Mouse (Mus musculus) splenic B cell, adult 2 months (primary cell): Measurements from ENCODE around the gene Il33.

ENCODE experiments used
- DNase-seq: peaks from one replicate; pipeline ENCODE4 v3.0.0-alpha.2; 2011; ENCODE audit warnings: low read depth, low spot score
- H3K27me3 ChIP-seq: 2 replicates; pipeline ENCODE4 v1.6.1; 2012; ENCODE audit warnings: mild to moderate bottlenecking, low read length, moderate library complexity, mixed read lengths; ENCODE audit not compliant: control insufficient read depth, poor library complexity, insufficient read depth, severe bottlenecking
- H3K36me3 ChIP-seq: 2 replicates; pipeline ENCODE4 v1.6.1; 2012; ENCODE audit warnings: mild to moderate bottlenecking, low read length, moderate library complexity, mixed read lengths; ENCODE audit not compliant: control insufficient read depth, poor library complexity, insufficient read depth, severe bottlenecking

Il33 gene

GRCm38 (mm10) chr19:29924638-29925258 is at the start of gene Il33:
TSS of gene Il33 (plus strand) at chr19:29925114.
- no peak for DNase-seq
- H3K36me3 ChIP-seq = no peaks in the 10 kb centered on the region
- no peaks in the 10 kb centered on the region for H3K27me3 ChIP-seq

GRCm38 (mm10) chr19:29877422-29878291 is 47.3 kb upstream of the Il33 start:
- DNase-seq = no peak
- Histone ChIP-seq H3K36me3 (no peaks in the 10 kb centered on the region), H3K27me3 (no peaks in the 10 kb centered on the region)

- no peaks in the 10 kb centered on the region for H3K27me3 ChIP-seq
- H3K36me3 ChIP-seq = no peaks in the 10 kb centered on the region
- DNase-seq = no peak
Measured at GRCm38 (mm10) chr19:29878896-29879504, 45.9 kb upstream of the Il33 start.

GRCm38 (mm10) chr19:29880918-29881317 is 44.0 kb upstream of the Il33 start:
- H3K36me3 ChIP-seq = no peaks in the 10 kb centered on the region
- no peaks in the 10 kb centered on the region for H3K27me3 ChIP-seq
- no peak for DNase-seq

- no peaks in the 10 kb centered on the region for H3K36me3 ChIP-seq
- no peaks in the 10 kb centered on the region for H3K27me3 ChIP-seq
- DNase-seq = no peak
Measured at GRCm38 (mm10) chr19:29882696-29883095, 42.2 kb upstream of the Il33 start.

GRCm38 (mm10) chr19:29885548-29885947 is 39.4 kb upstream of the Il33 start:
- Histone ChIP-seq H3K36me3 (no peaks in the 10 kb centered on the region), H3K27me3 (no peaks in the 10 kb centered on the region)
- DNase-seq = no peak

- no peak for DNase-seq
- Histone ChIP-seq H3K36me3 (no peaks in the 10 kb centered on the region), H3K27me3 (no peaks in the 10 kb centered on the region)
Measured at GRCm38 (mm10) chr19:29887476-29887875, 37.4 kb upstream of the Il33 start.

- Histone ChIP-seq H3K27me3 (no peaks in the 10 kb centered on the region), H3K36me3 (no peaks in the 10 kb centered on the region)
- DNase-seq = no peak
Measured at GRCm38 (mm10) chr19:29888946-29889345, 36.0 kb upstream of the Il33 start.

- no peaks in the 10 kb centered on the region for H3K36me3 ChIP-seq
- H3K27me3 ChIP-seq = no peaks in the 10 kb centered on the region
- DNase-seq = no peak
Measured at GRCm38 (mm10) chr19:29891981-29892380, 32.9 kb upstream of the Il33 start.

GRCm38 (mm10) chr19:29892786-29893185 is 32.1 kb upstream of the Il33 start:
- no peak for DNase-seq
- Histone ChIP-seq H3K27me3 (no peaks in the 10 kb centered on the region), H3K36me3 (no peaks in the 10 kb centered on the region)

GRCm38 (mm10) chr19:29893718-29894273 is 31.1 kb upstream of the Il33 start:
- no peaks in the 10 kb centered on the region for H3K36me3 ChIP-seq
- no peak for DNase-seq

GRCm38 (mm10) chr19:29894381-29894780 is 30.5 kb upstream of the Il33 start:
- DNase-seq = no peak
- Histone ChIP-seq H3K36me3 (no peaks in the 10 kb centered on the region), H3K27me3 (no peaks in the 10 kb centered on the region)

More at GRCm38 (mm10) chr19:29893718-29894273, 31.1 kb upstream of the Il33 start:
- no peaks in the 10 kb centered on the region for H3K27me3 ChIP-seq

GRCm38 (mm10) chr19:29895047-29895446 is 29.9 kb upstream of the Il33 start:
- Histone ChIP-seq H3K36me3 (no peaks in the 10 kb centered on the region), H3K27me3 (no peaks in the 10 kb centered on the region)
- DNase-seq = no peak

- Histone ChIP-seq H3K36me3 (no peaks in the 10 kb centered on the region), H3K27me3 (no peaks in the 10 kb centered on the region)
- no peak for DNase-seq
Measured at GRCm38 (mm10) chr19:29900318-29900717, 24.6 kb upstream of the Il33 start.
